Mouse (Mus musculus): ENCODE results near the gene Parp16.
"Not testable (repeated sequence)": the region's sequence is repeated elsewhere in the genome, so short reads cannot be mapped to it uniquely, and the experiment has no call there.

Gene Parp16

GRCm38 (mm10) chr9:65208293-65209179 lies 13.4 kb downstream of the Parp16 start:
- DNase-seq (ENCODE audit: low spot score in 2 of 2) = peak; percentile 39 to 41

GRCm38 (mm10) chr9:65211598-65211997 lies 16.4 kb downstream of the Parp16 start:
- DNase-seq (ENCODE audit: low spot score in 2 of 2) = no peak

- DNase-seq (ENCODE audit: low spot score in 2 of 2) = no peak
Observed at GRCm38 (mm10) chr9:65214425-65214777, 19.2 kb downstream of the Parp16 start.

- DNase-seq (ENCODE audit: low spot score in 2 of 2) = peak; percentile 86 to 87
Observed at GRCm38 (mm10) chr9:65214778-65215493, 19.8 kb downstream of the Parp16 start.

- peak; percentile 40 to 62 for DNase-seq (ENCODE audit: low spot score in 2 of 2)
Observed at GRCm38 (mm10) chr9:65215494-65216126, 20.5 kb downstream of the Parp16 start.

GRCm38 (mm10) chr9:65216972-65217371 lies 21.8 kb downstream of the Parp16 start:
- peak; percentile 53 to 58 for DNase-seq (ENCODE audit: low spot score in 2 of 2)

GRCm38 (mm10) chr9:65217661-65218060 lies 22.5 kb downstream of the Parp16 start:
- DNase-seq (ENCODE audit: low spot score in 2 of 2) = no peak

GRCm38 (mm10) chr9:65218916-65219315 lies 23.8 kb downstream of the Parp16 start:
- DNase-seq (ENCODE audit: low spot score in 2 of 2) = no peak

GRCm38 (mm10) chr9:65220398-65220797 lies 25.2 kb downstream of the Parp16 start:
- DNase-seq (ENCODE audit: low spot score in 2 of 2) = not testable (repeated sequence)

GRCm38 (mm10) chr9:65223927-65224326 lies 28.8 kb downstream of the Parp16 start:
- no peak for DNase-seq (ENCODE audit: low spot score in 2 of 2)

- DNase-seq (ENCODE audit: low spot score in 2 of 2) = no peak
Observed at GRCm38 (mm10) chr9:65225795-65226194, 30.6 kb downstream of the Parp16 start.

GRCm38 (mm10) chr9:65230250-65230649 lies 35.1 kb downstream of the Parp16 start:
- DNase-seq (ENCODE audit: low spot score in 2 of 2) = no peak

- no peak for DNase-seq (ENCODE audit: low spot score in 2 of 2)
Observed at GRCm38 (mm10) chr9:65231284-65231683, 36.1 kb downstream of the Parp16 start.

GRCm38 (mm10) chr9:65233243-65233985 lies 38.3 kb downstream of the Parp16 start:
- DNase-seq (ENCODE audit: low spot score in 2 of 2) = no peak

- no peak for DNase-seq (ENCODE audit: low spot score in 2 of 2)
Observed at GRCm38 (mm10) chr9:65234734-65235133, 39.6 kb downstream of the Parp16 start.

GRCm38 (mm10) chr9:65235601-65236000 lies 40.4 kb downstream of the Parp16 start:
- no peak for DNase-seq (ENCODE audit: low spot score in 2 of 2)

GRCm38 (mm10) chr9:65237616-65238015 lies 42.5 kb downstream of the Parp16 start:
- DNase-seq (ENCODE audit: low spot score in 2 of 2) = no peak

- no peak for DNase-seq (ENCODE audit: low spot score in 2 of 2)
Observed at GRCm38 (mm10) chr9:65238191-65238760, 43.1 kb downstream of the Parp16 start.

- no peak for DNase-seq (ENCODE audit: low spot score in 2 of 2)
Observed at GRCm38 (mm10) chr9:65239176-65239575, 44.0 kb downstream of the Parp16 start.

GRCm38 (mm10) chr9:65239731-65240130 lies 44.6 kb downstream of the Parp16 start:
- DNase-seq (ENCODE audit: low spot score in 2 of 2) = no peak

- DNase-seq (ENCODE audit: low spot score in 2 of 2) = no peak
Observed at GRCm38 (mm10) chr9:65240587-65240986, 45.4 kb downstream of the Parp16 start.
